22 mouse cellular contexts compared by ENCODE assay signal in genomic region chr8:85220220-85220619, GRCm38 (mm10). TPM values are rescaled to one million over a fixed set of nuclear protein-coding genes. Genes with fewer than 3 reads are reported as not detected.
DNase-seq lines count a peak whose midpoint lies in the region; ATAC-seq and TF ChIP-seq lines count a peak whose summit lies in the region.
"Had no signal": no experiment of that assay in that cellular context is flagged by ENCODE, and none has a peak within 500 bp of the region (broad histone marks: within the 10 kb centered on the region; RNA-seq: fewer than 3 reads in every experiment).

No protein-coding gene starts in this region.

- peak; percentile 64; the same call in 1 of the 2 replicates for ATAC-seq in frontal cortex, adult (ENCODE audit: low TSS enrichment)
- ATAC-seq in kidney, embryonic 14.5 days (ENCODE audit: low FRiP score, low TSS enrichment), result no peak
- ATAC-seq in lung, embryonic 14.5 days (ENCODE audit: insufficient read depth), result no peak
- ATAC-seq: midbrain, embryonic 15.5 days; Patski had no signal

- no peak for TF ChIP-seq CTCF in lung, embryonic 14.5 days (IDR thresholded peaks at IDR 0.05; ENCODE audit: low read depth)

- H3K27ac ChIP-seq in kidney, embryonic 14.5 days (ENCODE audit: low read depth, low read length), result peak overlapping the region; percentile 6; the same call in 1 of the 2 replicates
- H3K27ac ChIP-seq in lung, embryonic 14.5 days (ENCODE audit: low read depth), result 0 out of 2 replicates have a peak overlapping the region, but pooled peaks have one; percentile 47
- H3K27ac ChIP-seq: embryonic facial prominence, embryonic 10.5 days; forebrain, embryonic 12.5 days; hindbrain, embryonic 12.5 days; midbrain, embryonic 15.5 days had no signal

- no peak overlapping the region for H3K4me2 ChIP-seq in kidney, embryonic 14.5 days (replicated peaks; ENCODE audit: low read depth, low read length)
- no peak overlapping the region for H3K4me2 ChIP-seq in lung, embryonic 14.5 days
- H3K4me2 ChIP-seq: forebrain, embryonic 12.5 days; hindbrain, embryonic 12.5 days; midbrain, embryonic 15.5 days had no signal

- no peaks in the 10 kb centered on the region for H3K36me3 ChIP-seq in kidney, embryonic 14.5 days (ENCODE audit: control insufficient read depth, insufficient read depth, low read length)
- no peaks in the 10 kb centered on the region for H3K36me3 ChIP-seq in lung, embryonic 14.5 days (ENCODE audit: insufficient read depth)
- H3K36me3 ChIP-seq: embryonic facial prominence, embryonic 10.5 days; forebrain, embryonic 12.5 days; hindbrain, embryonic 12.5 days; midbrain, embryonic 15.5 days had no signal

- H3K9me3 ChIP-seq in kidney, embryonic 14.5 days (ENCODE audit: control insufficient read depth, low read length), result no peaks in the 10 kb centered on the region
- no peaks in the 10 kb centered on the region for H3K9me3 ChIP-seq in lung, embryonic 14.5 days (ENCODE audit: low read depth, low read length)
- H3K9me3 ChIP-seq: embryonic facial prominence, embryonic 10.5 days; forebrain, embryonic 12.5 days; hindbrain, embryonic 12.5 days; midbrain, embryonic 15.5 days had no signal

- no peak overlapping the region for H3K9ac ChIP-seq in kidney, embryonic 14.5 days (ENCODE audit: low read depth, low read length)
- no peak overlapping the region for H3K9ac ChIP-seq in lung, embryonic 14.5 days
- H3K9ac ChIP-seq: forebrain, embryonic 12.5 days; hindbrain, embryonic 12.5 days; midbrain, embryonic 15.5 days had no signal

- H3K4me1 ChIP-seq in kidney, embryonic 14.5 days (ENCODE audit: control insufficient read depth, insufficient read depth, low read length), result no peaks in the 10 kb centered on the region
- H3K4me1 ChIP-seq in lung, embryonic 14.5 days (ENCODE audit: insufficient read depth), result no peaks in the 10 kb centered on the region
- H3K4me1 ChIP-seq: embryonic facial prominence, embryonic 10.5 days; forebrain, embryonic 12.5 days; hindbrain, embryonic 12.5 days; midbrain, embryonic 15.5 days had no signal

- 72% methylated on average over 4 of the region's 4 CpGs for WGBS in kidney, embryonic 14.5 days
- WGBS in lung, embryonic 14.5 days, result 79% methylated on average over 4 of the region's 4 CpGs

- no peak for DNase-seq in frontal cortex, postnatal 10 days (ENCODE audit: low spot score in 2 of 2)
- DNase-seq in kidney, adult 9 months, result no peak
- no peak for DNase-seq in lung, embryonic 14.5 days
- no peak for DNase-seq in lung, postnatal 10 days
- DNase-seq in MN1 (ENCODE audit: low spot score), result peak; percentile 5
- no peak for DNase-seq in spleen, postnatal 10 days (ENCODE audit: low spot score in 2 of 2)
- DNase-seq: adrenal gland, adult 8-10 months; cerebellum, adult 9-10 months; lung, adult 2 months; right cerebral cortex, postnatal 4 days; thymus, postnatal 36 days had no signal

- H3K4me3 ChIP-seq in kidney, embryonic 14.5 days (ENCODE audit: low read length), result no peak overlapping the region
- H3K4me3 ChIP-seq in lung, embryonic 14.5 days (ENCODE audit: low read depth, low read length), result no peak overlapping the region
- H3K4me3 ChIP-seq: embryonic facial prominence, embryonic 10.5 days; forebrain, embryonic 12.5 days; hindbrain, embryonic 12.5 days; midbrain, embryonic 15.5 days; myocyte had no signal

- H3K27me3 ChIP-seq in kidney, embryonic 14.5 days (ENCODE audit: control insufficient read depth, insufficient read depth, low read length), result no peaks in the 10 kb centered on the region
- H3K27me3 ChIP-seq in lung, embryonic 14.5 days (ENCODE audit: insufficient read depth, low read length), result no peaks in the 10 kb centered on the region
- H3K27me3 ChIP-seq: forebrain, embryonic 12.5 days; hindbrain, embryonic 12.5 days; midbrain, embryonic 15.5 days had no signal

RNA-seq across cellular contexts. Expression of gene Olfr371, which starts 5.6 kb away (rescaled TPM):
- not detected in 2 replicates for polyA plus RNA-seq in kidney, embryonic 14.5 days (2014; fragmentation: Nextera tagmentation; extraction: Ambion mirVana)
- not detected in 2 replicates for polyA plus RNA-seq in lung, embryonic 14.5 days (2014; fragmentation: Nextera tagmentation; extraction: Ambion mirVana)
- polyA plus RNA-seq: embryonic facial prominence, embryonic 10.5 days; forebrain, embryonic 12.5 days; hindbrain, embryonic 12.5 days; kidney, adult 2 months; large intestine, adult 2 months; lung, adult 2 months; midbrain, embryonic 15.5 days; myocyte; neural tube, embryonic 14.5 days; Patski had no signal
